Mouse (Mus musculus) CD4-positive helper T cell, adult 2 months (primary cell): Measurements from ENCODE around the gene Ly6g5c.
A peak's percentile ranks its signal among the peaks of the same experiment; 100 is the strongest.

Experiments
- DNase-seq: peaks from one replicate; pipeline ENCODE4 v3.0.0-alpha.2; 2012; ENCODE audit warnings: low read depth, missing footprints, low spot score

The Ly6g5c gene

GRCm38 (mm10) chr17:35108097-35108496 is at the start of gene Ly6g5c:
Gene Ly6g5c, plus strand, starts transcription at chr17:35108279.
- DNase-seq: no peak

- DNase-seq: no peak
These were observed 49.8 kb upstream of the Ly6g5c start for GRCm38 (mm10) chr17:35058316-35058715.

GRCm38 (mm10) chr17:35058911-35059892 is 48.9 kb upstream of the Ly6g5c start, which contains the start of gene Ddah2:
Gene Ddah2, plus strand, starts transcription at chr17:35059035.
- peak; percentile 84 for DNase-seq

- DNase-seq: no peak
These were observed 48.0 kb upstream of the Ly6g5c start for GRCm38 (mm10) chr17:35060071-35060470.

- no peak for DNase-seq
These were observed 47.3 kb upstream of the Ly6g5c start for GRCm38 (mm10) chr17:35060737-35061297.

- no peak for DNase-seq
These were observed 46.8 kb upstream of the Ly6g5c start for GRCm38 (mm10) chr17:35061299-35061698.

- no peak for DNase-seq
These were observed 44.6 kb upstream of the Ly6g5c start for GRCm38 (mm10) chr17:35063466-35063865.

- no peak for DNase-seq
These were observed 43.7 kb upstream of the Ly6g5c start for GRCm38 (mm10) chr17:35064378-35064877.

GRCm38 (mm10) chr17:35064951-35065947 is 42.8 kb upstream of the Ly6g5c start, which contains the start of gene Ly6g6c:
Gene Ly6g6c, plus strand, starts transcription at chr17:35065388.
- peak; percentile 45 for DNase-seq

GRCm38 (mm10) chr17:35066084-35066483 is 42.0 kb upstream of the Ly6g5c start, which contains the start of gene Mpig6b:
Gene Mpig6b, minus strand, starts transcription at chr17:35066184.
- DNase-seq: no peak

GRCm38 (mm10) chr17:35068213-35068914 is 39.7 kb upstream of the Ly6g5c start:
- DNase-seq: peak; percentile 31

- no peak for DNase-seq
These were observed 37.4 kb upstream of the Ly6g5c start for GRCm38 (mm10) chr17:35070556-35071229.

- no peak for DNase-seq
These were observed 36.6 kb upstream of the Ly6g5c start for GRCm38 (mm10) chr17:35071454-35071853.

GRCm38 (mm10) chr17:35074097-35074496 is 34.0 kb upstream of the Ly6g5c start:
- peak; percentile 31 for DNase-seq

GRCm38 (mm10) chr17:35076507-35077176 is 31.4 kb upstream of the Ly6g5c start, which contains the start of gene Ly6g6e:
Gene Ly6g6e, plus strand, starts transcription at chr17:35076902.
- no peak for DNase-seq

- DNase-seq: no peak
These were observed 30.8 kb upstream of the Ly6g5c start for GRCm38 (mm10) chr17:35077285-35077684.

GRCm38 (mm10) chr17:35077786-35078233 is 30.3 kb upstream of the Ly6g5c start, which contains the start of gene Ly6g6d:
Gene Ly6g6d, minus strand, starts transcription at chr17:35078065.
- no peak for DNase-seq

- DNase-seq: no peak
These were observed 28.3 kb upstream of the Ly6g5c start for GRCm38 (mm10) chr17:35079778-35080177.

GRCm38 (mm10) chr17:35080248-35080647 is 27.8 kb upstream of the Ly6g5c start:
- no peak for DNase-seq
